Mouse (Mus musculus): ENCODE measurements around the gene Frem3.

Frem3 gene

GRCm38 (mm10) chr8:80610549-80611440 is at the start of gene Frem3:
Gene Frem3, plus strand, starts transcription at chr8:80611080.
- in situ Hi-C loops (cut with MseI, MboI): no loop called here

- in situ Hi-C loops (cut with MseI, MboI): no loop called here
Observed at GRCm38 (mm10) chr8:80564205-80564839, 46.6 kb upstream of the Frem3 start.

DNA sequence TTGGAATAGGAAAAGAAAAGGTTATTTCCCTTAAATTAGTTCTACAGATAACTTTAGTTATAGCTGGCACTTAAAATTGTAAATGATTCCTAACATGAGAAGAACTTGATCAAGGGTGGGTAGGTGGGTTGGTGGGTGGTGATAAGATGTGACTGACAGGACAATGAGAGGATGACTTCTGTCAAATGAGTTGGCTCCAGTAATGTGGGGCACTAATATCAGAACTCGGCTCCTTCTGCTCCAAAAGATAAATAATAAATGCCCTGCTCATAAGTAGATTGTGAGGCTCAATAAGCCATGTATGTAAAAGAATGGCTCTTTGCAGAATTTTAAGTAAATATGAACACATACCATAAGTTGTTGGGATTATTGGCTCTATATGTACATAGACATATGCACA is 43.4 kb upstream of the Frem3 start:
- in situ Hi-C loops (cut with MseI, MboI): no loop called here

DNA sequence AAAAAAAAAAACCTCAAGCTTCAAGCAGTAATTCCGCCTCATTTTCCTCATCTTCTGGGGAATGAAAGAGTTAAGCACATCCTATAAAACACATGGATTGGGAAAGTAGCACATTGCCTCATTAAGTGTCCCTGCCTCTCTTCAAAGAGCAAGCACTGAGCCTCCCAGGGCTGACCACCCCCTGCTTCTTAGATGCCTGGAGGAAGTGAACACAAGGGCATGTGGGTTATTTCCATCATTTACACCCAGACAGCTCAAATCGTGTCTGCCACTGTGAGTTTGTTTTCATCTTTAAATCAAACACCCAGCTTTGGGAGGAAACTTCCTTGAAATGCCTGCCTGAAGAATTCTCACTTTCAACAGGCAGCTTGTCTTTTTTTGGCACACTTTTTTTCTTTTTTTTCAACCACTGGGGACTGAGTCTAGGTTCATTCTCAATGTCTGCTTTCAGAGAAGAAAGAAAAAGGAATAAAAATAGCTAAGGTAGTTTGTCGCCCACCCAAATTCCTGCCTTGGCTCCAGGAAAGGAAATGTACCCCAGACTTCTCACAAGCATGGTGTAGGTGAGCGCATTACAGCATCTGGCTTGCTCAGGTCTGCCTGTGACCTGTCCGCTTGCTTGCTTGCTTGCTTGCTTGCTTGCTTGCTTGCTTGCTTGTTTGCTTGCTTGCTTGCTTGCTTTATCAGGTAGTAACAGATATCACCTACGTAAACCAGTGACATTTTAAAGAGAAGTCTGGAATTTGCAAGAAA is 42.5 kb upstream of the Frem3 start:
- in situ Hi-C loops (cut with MseI, MboI): no loop called here

- in situ Hi-C loops (cut with MseI, MboI): no loop called here
Observed at GRCm38 (mm10) chr8:80572417-80573061, 38.3 kb upstream of the Frem3 start.

GRCm38 (mm10) chr8:80577126-80577525 is 33.8 kb upstream of the Frem3 start:
- in situ Hi-C loops (cut with MseI, MboI): no loop called here

DNA sequence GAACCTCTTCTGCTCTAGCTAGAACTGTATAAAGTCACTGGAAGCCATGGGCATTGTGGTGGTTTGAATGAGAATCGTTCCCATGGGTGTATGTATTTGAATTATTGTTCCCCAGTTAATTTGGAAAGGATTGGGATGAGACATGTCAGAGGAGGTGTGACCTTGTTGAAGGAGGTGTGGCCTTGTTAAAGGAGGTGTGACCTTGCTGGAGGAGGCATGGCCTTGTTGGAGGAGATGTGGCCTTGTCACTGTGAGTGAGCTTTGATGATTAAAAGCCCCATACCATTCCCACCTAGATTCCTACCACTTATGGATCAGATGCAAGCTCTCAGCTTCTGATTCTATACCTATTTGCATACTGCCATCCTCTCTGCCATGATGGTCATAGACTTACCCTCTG is 31.8 kb upstream of the Frem3 start:
- in situ Hi-C loops (cut with MseI, MboI): no loop called here

DNA sequence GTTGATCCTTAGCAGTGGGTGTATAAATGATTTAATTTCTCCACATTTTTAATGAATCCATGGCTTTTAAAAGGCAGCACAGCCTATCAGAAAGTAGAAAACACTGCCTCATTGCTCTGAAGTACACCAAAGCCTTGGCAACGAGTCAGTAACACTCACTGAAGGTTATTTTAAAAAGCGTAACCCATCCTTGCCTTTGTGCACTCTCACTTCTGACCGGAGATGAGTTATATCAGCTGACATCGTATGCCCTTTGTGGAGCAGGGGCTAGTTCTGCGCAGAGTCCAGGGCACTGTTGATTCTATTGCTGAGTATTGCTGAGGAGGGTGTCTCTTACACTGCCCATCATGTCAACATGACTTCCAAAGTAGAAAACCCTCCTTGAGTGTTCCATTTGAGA is 18.3 kb upstream of the Frem3 start:
- in situ Hi-C loops (cut with MseI, MboI): no loop called here

DNA sequence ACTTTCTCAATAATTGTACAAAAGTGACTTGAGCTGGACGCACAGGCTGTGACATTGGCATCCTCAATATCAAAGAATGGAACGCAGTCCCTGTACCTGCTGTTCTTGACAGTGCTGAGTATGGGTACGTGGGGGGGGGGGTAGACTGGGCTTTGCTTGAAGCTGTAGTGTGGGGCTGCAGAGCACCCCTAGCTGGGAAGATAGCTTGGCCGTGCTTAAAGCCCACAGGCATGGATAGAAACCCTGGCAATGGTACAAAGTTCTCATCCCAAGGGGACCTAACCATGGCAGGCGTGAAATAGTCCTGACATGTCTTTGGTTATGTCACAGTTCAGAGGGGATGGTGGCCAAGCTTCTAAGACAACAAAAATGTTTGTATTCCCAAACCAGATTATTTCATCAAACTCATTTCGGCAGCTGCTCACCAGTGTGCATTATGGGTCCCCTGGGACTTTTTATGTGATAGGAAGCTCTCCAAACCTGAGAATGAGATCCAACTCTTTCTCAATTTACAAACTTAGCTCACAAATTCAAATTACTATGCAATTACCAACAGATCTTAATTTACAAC is 10.2 kb upstream of the Frem3 start:
- in situ Hi-C loops (cut with MseI, MboI): no loop called here

GRCm38 (mm10) chr8:80601886-80602285 is 9.0 kb upstream of the Frem3 start:
- in situ Hi-C loops (cut with MseI, MboI): no loop called here

GRCm38 (mm10) chr8:80607082-80607481 is 3.8 kb upstream of the Frem3 start:
- in situ Hi-C loops (cut with MseI, MboI): no loop called here

DNA sequence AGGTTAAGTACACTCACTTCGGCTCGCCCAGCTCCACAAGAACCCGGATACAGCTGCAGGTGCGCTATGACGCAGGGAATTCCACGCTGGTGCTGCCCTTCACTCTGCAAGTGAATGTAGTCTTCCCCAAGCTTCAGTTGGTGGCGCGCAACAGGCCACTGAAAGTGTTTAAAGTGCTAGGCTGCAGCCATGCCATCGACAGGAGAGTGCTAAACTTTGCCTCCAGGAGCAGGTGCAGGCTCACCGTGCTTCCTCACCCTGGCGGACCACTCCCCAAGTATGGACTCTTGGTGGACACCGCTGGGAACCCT is 516 bp downstream of the Frem3 start:
- in situ Hi-C loops (cut with MseI, MboI): no loop called here

DNA sequence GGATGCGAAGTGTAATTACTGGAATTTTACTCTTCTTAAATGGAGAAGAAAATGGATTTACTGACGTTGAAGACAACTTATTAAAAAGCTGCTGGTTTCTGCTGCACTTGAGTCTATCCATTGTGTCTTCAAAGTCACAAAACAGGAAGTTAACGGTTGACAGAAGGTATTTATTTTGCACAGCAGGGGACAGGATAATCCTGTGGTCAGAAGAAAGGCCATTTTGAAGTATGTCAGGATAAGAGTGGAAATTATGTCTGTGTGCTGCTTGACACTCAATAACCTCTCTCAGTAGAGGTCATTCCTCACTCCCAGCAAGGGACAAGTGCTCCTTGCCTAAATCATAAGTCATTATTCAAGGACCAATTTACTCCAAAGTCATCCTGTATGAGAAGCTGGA is 8.9 kb downstream of the Frem3 start:
- in situ Hi-C loops (cut with MseI, MboI): no loop called here

DNA sequence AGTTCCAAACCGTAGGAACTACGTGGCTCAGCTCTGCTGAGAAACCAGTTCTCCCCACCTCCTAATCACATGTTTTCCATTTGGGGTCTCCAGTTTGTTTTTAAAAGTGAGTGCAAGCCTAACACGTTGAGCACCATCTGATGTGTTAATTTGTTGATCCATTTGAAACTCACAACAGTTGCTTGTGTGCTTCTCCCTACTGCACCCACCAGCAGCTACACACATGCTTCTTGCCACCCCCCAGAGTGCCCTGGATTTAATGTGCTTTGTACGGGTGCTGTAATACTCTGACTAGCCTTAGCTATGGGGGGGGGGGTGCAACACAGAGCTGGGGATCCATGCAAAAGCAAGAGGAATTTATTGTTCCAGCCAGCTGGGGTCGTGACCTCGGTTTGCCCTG is 36.5 kb downstream of the Frem3 start:
- in situ Hi-C loops (cut with MseI, MboI): no loop called here

- in situ Hi-C loops (cut with MseI, MboI): no loop called here
Observed at GRCm38 (mm10) chr8:80657639-80658038, 46.8 kb downstream of the Frem3 start.

DNA sequence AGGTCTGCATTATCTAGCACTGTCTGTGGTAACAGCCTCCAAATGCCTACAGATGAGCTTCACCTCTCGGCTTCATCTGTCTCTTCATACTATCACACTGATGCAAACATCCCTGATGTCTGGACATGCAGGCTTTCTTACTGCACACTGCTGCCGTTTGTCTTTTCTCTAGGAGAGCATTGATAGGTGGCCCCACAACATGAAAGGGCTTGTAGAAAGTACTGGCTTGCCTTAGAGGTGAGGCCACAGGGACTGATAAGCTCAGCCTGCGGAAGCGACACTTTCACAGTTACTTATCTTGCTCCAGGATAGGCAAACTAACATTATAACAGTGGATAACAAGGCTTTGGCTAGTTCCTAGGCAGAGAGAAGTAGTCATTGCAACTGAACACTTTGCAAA is 50.2 kb downstream of the Frem3 start:
- in situ Hi-C loops (cut with MseI, MboI): no loop called here

- in situ Hi-C loops (cut with MseI, MboI): no loop called here
Observed at GRCm38 (mm10) chr8:80663476-80663875, 52.6 kb downstream of the Frem3 start.

DNA sequence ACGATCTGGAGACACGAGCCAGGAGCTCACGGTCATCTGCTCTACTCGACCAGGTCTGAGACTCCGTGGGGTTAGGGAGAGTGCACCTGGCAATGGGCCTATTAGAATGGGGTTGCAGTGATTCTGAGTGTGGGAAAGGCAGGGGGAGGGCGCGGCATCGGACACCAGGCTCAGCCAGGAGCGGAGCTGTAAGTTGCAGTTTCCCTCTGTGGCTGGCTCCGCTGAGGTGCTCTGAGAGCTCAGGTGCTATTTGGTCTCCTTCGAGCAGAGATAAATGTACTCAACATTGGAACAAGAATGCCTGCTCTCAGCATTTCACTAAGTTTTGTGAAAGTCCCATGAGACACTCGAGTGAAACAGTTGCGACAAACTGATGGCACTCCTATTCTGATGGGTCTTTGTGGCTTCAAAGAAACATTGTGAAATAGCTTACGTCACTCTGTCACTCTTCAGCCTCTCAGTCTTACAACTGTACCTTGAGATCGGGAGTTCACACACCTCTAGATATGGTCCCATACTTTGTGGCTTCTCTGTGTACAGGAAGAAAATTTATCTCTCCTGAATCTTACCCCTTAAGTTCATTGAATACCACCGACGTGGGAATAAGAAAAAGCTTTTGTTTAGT is 58.5 kb downstream of the Frem3 start:
- in situ Hi-C loops (cut with MseI, MboI): no loop called here

DNA sequence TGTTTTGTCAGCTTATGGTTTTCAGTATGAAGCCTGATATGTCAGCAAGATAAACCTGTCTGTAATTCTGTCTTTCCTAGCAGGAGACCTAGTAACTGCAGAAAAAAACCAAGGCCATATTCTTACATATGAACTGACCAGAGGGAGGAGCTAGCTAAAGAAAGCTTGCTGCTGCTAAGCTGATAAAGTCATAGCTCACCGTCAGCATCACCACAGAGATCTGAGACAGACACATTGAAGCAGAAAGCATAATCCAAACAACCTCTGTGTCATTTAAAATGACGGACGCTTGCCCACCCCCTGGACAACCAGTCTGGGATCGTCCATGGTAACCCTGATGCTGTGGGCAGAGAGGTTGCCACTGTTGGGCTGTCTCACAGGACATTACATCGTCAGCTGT is 71.7 kb downstream of the Frem3 start:
- in situ Hi-C loops (cut with MseI, MboI): no loop called here

GRCm38 (mm10) chr8:80683756-80684335 is 73.0 kb downstream of the Frem3 start:
- in situ Hi-C loops (cut with MseI, MboI): no loop called here

- in situ Hi-C loops (cut with MseI, MboI): loop anchor here (5.0 kb wide), 1 partner anchor 196 kb away; the partner anchor contains the start of gene Gypa (in 2 of the 2)
Observed at GRCm38 (mm10) chr8:80688141-80688540, 77.3 kb downstream of the Frem3 start.
